Mouse (Mus musculus): ENCODE results near the gene Emp1. TPM values are rescaled to one million over a fixed set of nuclear protein-coding genes. Genes with fewer than 3 reads are reported as not detected.

Emp1 gene
- 30.4 and 30.8 TPM in 2 replicates for total RNA-seq (2017)

DNA sequence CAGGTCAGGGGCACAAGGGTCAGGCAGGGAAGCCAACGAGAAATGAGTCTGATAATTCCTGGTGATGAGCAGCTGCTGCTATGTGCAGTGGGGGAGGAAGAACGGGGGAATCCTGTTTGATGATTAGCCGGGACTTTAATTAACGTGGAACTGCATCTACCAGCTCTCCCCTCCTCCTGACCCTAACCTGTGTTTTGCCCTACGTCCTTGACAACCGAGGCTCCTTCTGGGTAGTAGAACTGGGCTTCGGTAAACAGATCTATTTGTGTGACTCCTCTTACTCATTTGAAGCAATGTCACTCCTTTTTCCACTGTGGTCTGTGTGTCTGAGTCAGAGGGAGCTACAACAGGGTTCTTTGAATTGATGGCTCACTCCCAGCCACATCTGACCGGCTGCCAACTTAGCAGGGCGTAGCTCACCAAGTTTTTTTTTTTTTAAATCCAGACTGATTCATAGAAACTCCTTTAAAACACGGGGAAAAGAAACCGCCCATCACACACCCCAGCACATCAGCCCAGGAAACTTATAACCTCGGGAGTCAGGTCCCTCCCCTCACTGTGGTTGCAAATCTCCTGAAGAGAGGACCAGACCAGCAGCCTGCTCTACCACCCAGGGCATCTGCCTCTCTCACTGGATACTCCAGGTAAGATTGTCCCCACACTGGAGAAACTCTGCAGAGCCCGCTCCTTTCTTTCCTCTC lies at the start of gene Emp1:
Gene Emp1 (plus strand): TSS at position 87 of the 701 bp plus-strand sequence.
- ATAC-seq (ENCODE audit: extremely low read depth, insufficient number of reproducible peaks, low FRiP score, poor library complexity, severe bottlenecking), result no peak

GRCm38 (mm10) chr6:135313981-135314380 lies 48.4 kb upstream of the Emp1 start:
- ATAC-seq (ENCODE audit: extremely low read depth, insufficient number of reproducible peaks, low FRiP score, poor library complexity, severe bottlenecking), result no peak

DNA sequence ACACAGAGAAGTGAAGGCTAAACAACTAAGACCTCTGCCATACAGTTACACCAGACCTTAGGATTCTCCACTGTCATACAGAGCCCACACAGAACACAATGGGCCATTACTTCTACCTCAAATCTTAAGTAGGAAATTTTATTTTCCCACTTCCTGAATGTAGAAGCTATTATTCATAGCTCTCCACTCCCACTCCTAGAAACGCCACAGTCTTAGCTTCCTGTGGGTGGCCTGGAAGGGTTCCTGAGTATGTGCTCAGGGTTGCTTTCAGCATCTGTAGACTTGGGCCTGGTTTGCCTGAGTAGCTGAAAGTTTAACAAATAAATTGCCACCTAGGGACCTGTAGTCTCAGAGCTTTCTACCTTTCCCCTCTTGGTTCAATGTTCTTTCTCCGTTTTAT lies 46.2 kb upstream of the Emp1 start:
- ATAC-seq (ENCODE audit: extremely low read depth, insufficient number of reproducible peaks, low FRiP score, poor library complexity, severe bottlenecking), result no peak

GRCm38 (mm10) chr6:135319431-135319933 lies 42.9 kb upstream of the Emp1 start:
- ATAC-seq (ENCODE audit: extremely low read depth, insufficient number of reproducible peaks, low FRiP score, poor library complexity, severe bottlenecking), result no peak

GRCm38 (mm10) chr6:135322749-135323148 lies 39.6 kb upstream of the Emp1 start:
- ATAC-seq (ENCODE audit: extremely low read depth, insufficient number of reproducible peaks, low FRiP score, poor library complexity, severe bottlenecking), result no peak

GRCm38 (mm10) chr6:135323311-135323982 lies 38.9 kb upstream of the Emp1 start:
- ATAC-seq (ENCODE audit: extremely low read depth, insufficient number of reproducible peaks, low FRiP score, poor library complexity, severe bottlenecking), result peak; percentile 45; the same call in 1 of the 2 replicates

- ATAC-seq (ENCODE audit: extremely low read depth, insufficient number of reproducible peaks, low FRiP score, poor library complexity, severe bottlenecking), result no peak
These were observed 38.2 kb upstream of the Emp1 start for GRCm38 (mm10) chr6:135324111-135324510.

DNA sequence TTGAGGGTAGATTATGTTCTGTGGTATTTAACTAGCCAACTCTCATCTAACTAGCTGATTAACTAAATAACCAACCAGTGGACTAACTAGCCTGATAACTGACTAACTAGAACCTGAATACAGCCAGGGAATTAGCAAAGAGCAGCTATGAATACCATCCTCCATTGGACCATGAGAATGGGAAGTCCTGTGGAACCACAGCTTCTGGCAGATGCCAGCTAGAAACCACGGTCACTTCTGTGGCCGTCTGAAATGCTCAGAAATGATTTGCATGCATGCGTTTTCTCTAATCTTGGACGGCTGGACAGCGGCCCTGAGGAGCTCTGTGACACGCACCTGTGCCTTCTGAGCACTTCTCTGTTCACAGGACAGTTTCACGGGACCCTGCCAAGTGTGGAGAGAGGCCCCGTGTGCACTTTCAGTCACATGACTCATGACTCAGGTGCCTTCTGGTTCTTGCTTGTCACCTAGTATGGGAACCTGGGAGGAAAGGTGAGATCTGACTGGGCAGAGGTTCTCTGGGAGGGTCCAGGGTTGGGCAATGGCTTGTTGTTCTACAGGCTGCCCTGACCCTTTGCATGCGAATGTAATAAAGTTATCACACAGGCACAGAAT lies 37.6 kb upstream of the Emp1 start:
- no peak for ATAC-seq (ENCODE audit: extremely low read depth, insufficient number of reproducible peaks, low FRiP score, poor library complexity, severe bottlenecking)

DNA sequence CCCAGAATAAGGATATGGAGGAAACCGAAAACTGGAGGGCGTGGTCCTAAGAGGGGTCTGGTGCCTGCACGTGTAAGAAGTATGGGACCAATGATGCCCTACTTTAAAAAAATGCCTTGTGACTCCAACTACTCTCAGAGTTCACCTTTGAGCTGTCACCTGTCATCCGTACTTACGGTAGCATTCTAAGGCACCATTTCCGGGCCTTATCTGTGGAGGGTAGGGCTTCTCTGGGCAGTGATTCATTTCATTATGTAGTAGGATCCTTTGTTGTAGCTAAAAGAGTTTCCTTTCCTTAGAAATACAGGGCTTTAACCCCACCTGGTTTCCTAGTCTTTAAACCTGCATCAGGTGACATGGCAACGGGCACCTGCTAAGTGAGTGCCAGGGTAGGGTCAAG lies 35.5 kb upstream of the Emp1 start:
- ATAC-seq (ENCODE audit: extremely low read depth, insufficient number of reproducible peaks, low FRiP score, poor library complexity, severe bottlenecking), result no peak

- ATAC-seq (ENCODE audit: extremely low read depth, insufficient number of reproducible peaks, low FRiP score, poor library complexity, severe bottlenecking), result no peak
These were observed 30.4 kb upstream of the Emp1 start for GRCm38 (mm10) chr6:135331916-135332315.

- ATAC-seq (ENCODE audit: extremely low read depth, insufficient number of reproducible peaks, low FRiP score, poor library complexity, severe bottlenecking), result no peak
These were observed 29.5 kb upstream of the Emp1 start for GRCm38 (mm10) chr6:135332737-135333281.

DNA sequence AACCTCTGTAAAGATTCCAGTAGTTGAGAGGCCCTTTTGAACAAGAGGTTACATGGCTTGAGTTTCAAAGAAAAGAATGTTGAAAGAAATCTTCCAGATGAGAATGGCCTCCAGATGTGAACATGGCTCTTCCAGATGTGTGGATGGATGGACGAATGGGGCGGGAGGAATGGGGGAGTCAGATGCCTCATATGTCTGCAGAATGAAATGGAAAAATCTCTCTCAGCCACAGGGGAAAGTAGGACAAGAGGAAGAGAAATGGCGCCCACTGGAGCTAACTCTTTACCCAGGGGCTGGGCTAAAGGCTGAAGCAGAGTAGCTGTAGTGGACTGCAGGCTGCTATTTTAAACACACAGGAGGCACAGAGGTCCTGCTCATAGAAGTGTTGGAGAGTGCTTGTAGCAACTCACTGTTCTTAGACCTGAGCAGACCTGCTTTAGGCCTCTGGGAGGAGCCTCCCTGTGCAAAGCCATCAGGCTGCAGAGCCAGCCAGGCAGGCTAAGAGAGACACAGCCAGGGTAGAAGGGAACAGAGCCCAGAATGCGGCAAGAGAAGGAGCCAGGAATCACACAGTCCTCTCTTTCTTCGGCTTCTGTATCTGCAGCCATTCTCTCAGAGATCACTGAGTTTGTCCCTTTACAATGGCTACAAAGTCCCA lies 28.2 kb upstream of the Emp1 start:
- no peak for ATAC-seq (ENCODE audit: extremely low read depth, insufficient number of reproducible peaks, low FRiP score, poor library complexity, severe bottlenecking)

- ATAC-seq (ENCODE audit: extremely low read depth, insufficient number of reproducible peaks, low FRiP score, poor library complexity, severe bottlenecking), result no peak
These were observed 26.0 kb upstream of the Emp1 start for GRCm38 (mm10) chr6:135336376-135336775.

- ATAC-seq (ENCODE audit: extremely low read depth, insufficient number of reproducible peaks, low FRiP score, poor library complexity, severe bottlenecking), result no peak
These were observed 21.8 kb upstream of the Emp1 start for GRCm38 (mm10) chr6:135340355-135341075.

DNA sequence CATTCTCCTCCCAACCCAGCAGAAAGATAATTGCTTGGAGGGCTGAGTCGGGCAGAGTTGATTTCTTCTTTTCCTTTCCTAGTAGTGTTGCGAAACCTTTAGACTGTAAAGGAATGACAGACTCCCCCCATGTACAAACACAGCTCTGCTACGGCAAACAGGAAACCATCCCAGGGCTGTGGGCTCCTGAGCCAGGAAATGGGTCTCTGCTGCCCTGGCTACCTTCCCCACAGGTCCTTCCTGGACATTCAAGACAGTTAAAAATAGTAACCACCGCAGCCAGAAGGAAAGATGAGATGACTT lies 21.3 kb upstream of the Emp1 start:
- no peak for ATAC-seq (ENCODE audit: extremely low read depth, insufficient number of reproducible peaks, low FRiP score, poor library complexity, severe bottlenecking)

DNA sequence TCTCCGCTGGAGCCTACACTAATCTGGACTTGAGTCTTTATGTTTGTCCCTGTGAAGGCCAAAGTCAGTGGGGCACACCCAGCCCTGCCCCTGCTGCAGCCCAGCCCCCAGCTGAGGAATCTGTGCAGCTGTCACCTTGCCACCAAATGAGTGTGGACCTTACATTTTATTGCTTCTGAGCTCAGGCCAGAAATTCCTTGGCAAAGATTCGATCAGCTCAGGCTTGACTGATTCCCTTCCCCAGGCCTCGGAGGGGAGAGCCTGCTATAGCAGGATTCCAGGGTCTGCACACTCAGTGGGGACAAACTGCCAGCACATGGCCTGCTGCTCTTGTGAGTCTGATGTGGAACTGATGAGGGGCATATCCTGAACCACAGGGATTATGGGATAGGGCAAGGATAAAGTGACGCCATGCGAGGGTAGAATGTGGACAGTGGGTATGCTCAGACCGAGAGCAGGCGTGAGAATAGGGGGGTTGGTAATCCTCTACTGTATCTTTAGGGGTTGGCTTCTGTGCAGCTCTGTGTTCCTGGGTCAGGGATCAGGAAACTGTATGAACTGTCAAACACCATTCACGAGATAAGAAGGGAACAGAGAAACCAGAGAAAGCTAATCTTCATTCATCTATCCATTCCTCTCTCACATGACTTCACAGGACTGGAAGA lies 10.6 kb upstream of the Emp1 start:
- no peak for ATAC-seq (ENCODE audit: extremely low read depth, insufficient number of reproducible peaks, low FRiP score, poor library complexity, severe bottlenecking)

DNA sequence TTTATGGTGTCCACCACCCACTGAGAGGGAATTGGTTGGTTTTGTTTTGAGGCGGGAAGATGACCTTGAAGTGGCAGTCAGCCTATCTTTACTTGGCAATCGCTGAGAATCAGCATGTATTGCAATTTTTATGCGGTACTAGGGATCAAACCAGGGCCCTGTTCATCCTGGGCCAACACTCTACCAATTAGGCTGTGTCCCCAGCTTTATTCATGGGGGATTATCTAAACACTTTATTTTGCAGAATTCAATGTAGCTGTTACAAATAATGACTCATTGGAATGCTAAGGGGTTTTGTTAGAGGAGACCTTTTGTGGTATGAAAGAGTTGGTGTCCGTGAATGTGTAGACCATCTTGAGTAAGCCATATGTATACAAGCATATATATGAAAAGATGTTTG lies 9.8 kb upstream of the Emp1 start:
- no peak for ATAC-seq (ENCODE audit: extremely low read depth, insufficient number of reproducible peaks, low FRiP score, poor library complexity, severe bottlenecking)

- ATAC-seq (ENCODE audit: extremely low read depth, insufficient number of reproducible peaks, low FRiP score, poor library complexity, severe bottlenecking), result no peak
These were observed 7.4 kb upstream of the Emp1 start for GRCm38 (mm10) chr6:135354953-135355352.
